Mouse (Mus musculus) thymus, adult 2 months (tissue): ENCODE data around the gene Olfr374. TPM values are rescaled to one million over a fixed set of nuclear protein-coding genes. Genes with fewer than 3 reads are reported as not detected.

Experiments used
- DNase-seq: peaks from one replicate; pipeline ENCODE4 v3.0.0; 2021
- H3K27ac ChIP-seq: fragments of 200-500 bp; 2 replicates; pipeline ENCODE4 v1.5.1; 2012; ENCODE audit warnings: low read length, control low read depth; ENCODE audit not compliant: control insufficient read depth, insufficient read depth
- H3K27me3 ChIP-seq: fragments of 200-500 bp; 2 replicates; pipeline ENCODE4 v1.6.1; 2012; ENCODE audit warnings: mild to moderate bottlenecking, low read length, moderate library complexity, mixed read lengths; ENCODE audit not compliant: control insufficient read depth, insufficient read depth
- H3K36me3 ChIP-seq: fragments of 200-500 bp; 2 replicates; pipeline ENCODE4 v1.6.1; 2012; ENCODE audit warnings: mild to moderate bottlenecking, low read length, moderate library complexity; ENCODE audit not compliant: control insufficient read depth, insufficient read depth
- H3K4me1 ChIP-seq: fragments of 200-500 bp; replicated peaks from 2 replicates; pipeline ENCODE4 v1.6.1; 2012; ENCODE audit warnings: low read length; ENCODE audit not compliant: control insufficient read depth, insufficient read depth
- H3K4me3 ChIP-seq: fragments of 200-500 bp; 2 replicates; pipeline ENCODE4 v1.5.1; 2012; ENCODE audit warnings: mild to moderate bottlenecking, low read length, control low read depth, moderate library complexity; ENCODE audit not compliant: control insufficient read depth, insufficient read depth
- CTCF ChIP-seq: fragments of 200-500 bp; IDR thresholded peaks from 2 replicates; pipeline ENCODE4 v1.5.1; 2012; ENCODE audit warnings: mild to moderate bottlenecking, control low read depth, low read length, moderate library complexity, borderline replicate concordance; ENCODE audit not compliant: control insufficient read depth, poor library complexity, insufficient read depth; ENCODE audit errors: extremely low read depth
- POLR2A ChIP-seq: fragments of 200-500 bp; IDR thresholded peaks from 2 replicates; pipeline ENCODE4 v1.6.1; 2012; ENCODE audit warnings: mild to moderate bottlenecking, low read length, control low read depth, moderate library complexity; ENCODE audit not compliant: control insufficient read depth, poor library complexity, insufficient read depth; ENCODE audit errors: extremely low read depth
- WGBS: fragments of 180-500 bp; shearing (Covaris S2); methylation state at CpG from one replicate; pipeline ENCODE4 v1.1.7; 2018; 5-methylcytosine and 5-hydroxymethylcytosine counted together
- polyA plus RNA-seq: library from polyadenylated mRNA; depleted of rRNA; stranded (reverse); fragments of >200 nt; gene quantifications from 2 replicates; pipeline ENCODE4 v1.2.3, GENCODE M21; 2012

Olfr374 gene
- polyA plus RNA-seq, 1 experiment = 0.27 TPM

- peaks cover 30% of the 10 kb centered on the region for H3K4me1 ChIP-seq
- TF ChIP-seq CTCF = peak; percentile 67; the same call in 1 of the 2 replicates
- no peak for TF ChIP-seq POLR2A
- no peaks in the 10 kb centered on the region for H3K27me3 ChIP-seq
- peak; percentile 68 for DNase-seq
- under 1% methylated on average over 62 of the region's 62 CpGs for WGBS
- H3K36me3 ChIP-seq = peaks cover 11% of the 10 kb centered on the region
- peak overlapping the region; percentile 69 for H3K4me3 ChIP-seq
- peak overlapping the region; percentile 96 for H3K27ac ChIP-seq
These were observed 28.8 kb downstream of the Olfr374 start for GRCm38 (mm10) chr8:72135446-72136301.

- Histone ChIP-seq H3K4me3 (peak overlapping the region; percentile 69), H3K36me3 (peaks cover 18% of the 10 kb centered on the region), H3K27me3 (no peaks in the 10 kb centered on the region), H3K27ac (peak overlapping the region; percentile 96), H3K4me1 (peaks cover 27% of the 10 kb centered on the region)
- WGBS = under 1% methylated on average over 18 of the region's 18 CpGs
- DNase-seq = peak; percentile 86
- TF ChIP-seq POLR2A (no peak), CTCF (no peak)
These were observed 29.6 kb downstream of the Olfr374 start for GRCm38 (mm10) chr8:72136302-72136978.

GRCm38 (mm10) chr8:72137431-72137830, 30.6 kb downstream of the Olfr374 start:
- WGBS = 82% methylated on average over 2 of the region's 2 CpGs
- no peak overlapping the region for H3K4me3 ChIP-seq
- H3K4me1 ChIP-seq = peaks cover 19% of the 10 kb centered on the region
- peaks cover 28% of the 10 kb centered on the region for H3K36me3 ChIP-seq
- no peak for TF ChIP-seq CTCF
- no peak for TF ChIP-seq POLR2A
- no peaks in the 10 kb centered on the region for H3K27me3 ChIP-seq
- no peak for DNase-seq
- H3K27ac ChIP-seq = peak overlapping the region; percentile 37; the same call in 1 of the 2 replicates

- TF ChIP-seq POLR2A = no peak
- TF ChIP-seq CTCF = no peak
- Histone ChIP-seq H3K4me1 (peaks cover 19% of the 10 kb centered on the region), H3K27ac (no peak overlapping the region), H3K27me3 (no peaks in the 10 kb centered on the region), H3K4me3 (no peak overlapping the region), H3K36me3 (peaks cover 37% of the 10 kb centered on the region)
- over 99% methylated on average over 5 of the region's 5 CpGs for WGBS
- no peak for DNase-seq
These were observed 31.6 kb downstream of the Olfr374 start for GRCm38 (mm10) chr8:72138456-72138855.

- 89% methylated on average over 13 of the region's 13 CpGs for WGBS
- H3K4me1 ChIP-seq = no peaks in the 10 kb centered on the region; the same call in 1 of the 2 replicates
- peaks cover 77% of the 10 kb centered on the region for H3K36me3 ChIP-seq
- no peak for DNase-seq
- no peaks in the 10 kb centered on the region for H3K27me3 ChIP-seq
- H3K27ac ChIP-seq = no peak overlapping the region
- no peak overlapping the region for H3K4me3 ChIP-seq
- TF ChIP-seq POLR2A (no peak), CTCF (no peak)
These were observed 36.5 kb downstream of the Olfr374 start for GRCm38 (mm10) chr8:72143256-72143824.

GRCm38 (mm10) chr8:72144345-72144975, 37.6 kb downstream of the Olfr374 start:
- Histone ChIP-seq H3K36me3 (peaks cover 76% of the 10 kb centered on the region), H3K27me3 (no peaks in the 10 kb centered on the region), H3K4me3 (no peak overlapping the region), H3K4me1 (no peaks in the 10 kb centered on the region; the same call in 1 of the 2 replicates), H3K27ac (no peak overlapping the region)
- WGBS = 78% methylated on average over 5 of the region's 5 CpGs
- DNase-seq = no peak
- TF ChIP-seq POLR2A (no peak), CTCF (no peak)
